Mouse (Mus musculus): ENCODE measurements at regions not wholly inside any gene's neighbourhood (a gene's known extent, or its start where the extent isn't known, plus 50 kb on each side); places are given as distances from the start of the nearest gene placed in this dataset.

DNA sequence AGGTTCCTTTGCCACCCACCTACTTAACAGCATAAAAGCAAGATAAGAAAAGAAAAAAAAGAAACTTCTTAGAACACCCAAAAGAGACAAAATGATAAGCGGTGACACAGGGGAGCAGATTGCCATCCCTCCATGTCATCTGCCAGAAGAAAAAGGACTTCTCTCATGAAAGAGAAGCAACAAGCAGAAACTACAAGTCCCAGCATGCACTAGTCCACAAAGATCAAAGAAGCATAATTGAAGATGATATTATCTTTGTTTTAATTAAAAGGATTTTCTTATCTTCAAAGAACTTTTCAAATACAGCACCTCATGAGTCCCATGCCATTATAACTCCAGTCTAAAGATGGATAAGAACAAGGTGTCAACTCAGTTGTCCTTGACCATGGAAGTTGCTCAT, 231.0 kb upstream of the 4930412O13Rik start:
- ATAC-seq (ENCODE audit: insufficient number of reproducible peaks, low FRiP score, low TSS enrichment): no peak

DNA sequence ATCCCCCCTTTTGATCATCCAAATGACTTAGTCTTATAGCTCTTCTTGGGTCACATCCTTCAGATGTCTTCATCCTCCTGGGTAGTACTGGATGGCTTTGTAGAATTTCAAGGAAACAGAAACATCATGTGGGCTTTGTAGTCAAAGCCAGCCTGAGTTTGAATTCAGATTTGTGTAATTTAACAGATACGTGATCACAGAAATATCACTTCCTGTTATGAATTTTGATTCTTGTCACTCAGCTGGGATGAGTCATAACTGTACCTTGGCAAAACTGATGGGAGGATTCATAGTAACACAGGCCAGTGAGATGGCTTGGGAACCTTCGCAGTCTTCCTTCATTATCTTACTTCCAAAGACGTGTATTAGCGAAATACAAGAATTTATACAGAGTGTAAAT, 222.2 kb upstream of the 4930412O13Rik start:
- ATAC-seq (ENCODE audit: insufficient number of reproducible peaks, low FRiP score, low TSS enrichment): no peak

DNA sequence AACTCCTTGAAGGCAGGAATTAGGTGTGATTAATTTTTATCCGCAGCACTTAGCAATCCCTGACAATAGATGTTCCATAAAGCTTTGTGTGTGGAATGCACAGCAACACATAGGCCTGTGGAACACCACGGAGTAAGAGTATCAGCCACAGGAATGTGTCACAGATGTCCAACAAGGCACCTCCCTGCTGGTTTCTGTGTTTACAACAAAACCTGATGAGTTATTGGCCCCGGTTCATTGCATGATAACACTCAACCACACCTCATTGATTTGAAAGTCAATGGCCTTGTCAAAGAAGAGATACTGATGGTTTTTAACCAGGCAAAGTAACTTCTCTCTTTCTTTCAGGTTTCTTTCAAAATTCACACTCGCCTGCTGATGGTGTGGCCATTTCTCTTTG, 211.4 kb upstream of the 4930412O13Rik start:
- ATAC-seq (ENCODE audit: insufficient number of reproducible peaks, low FRiP score, low TSS enrichment): no peak

DNA sequence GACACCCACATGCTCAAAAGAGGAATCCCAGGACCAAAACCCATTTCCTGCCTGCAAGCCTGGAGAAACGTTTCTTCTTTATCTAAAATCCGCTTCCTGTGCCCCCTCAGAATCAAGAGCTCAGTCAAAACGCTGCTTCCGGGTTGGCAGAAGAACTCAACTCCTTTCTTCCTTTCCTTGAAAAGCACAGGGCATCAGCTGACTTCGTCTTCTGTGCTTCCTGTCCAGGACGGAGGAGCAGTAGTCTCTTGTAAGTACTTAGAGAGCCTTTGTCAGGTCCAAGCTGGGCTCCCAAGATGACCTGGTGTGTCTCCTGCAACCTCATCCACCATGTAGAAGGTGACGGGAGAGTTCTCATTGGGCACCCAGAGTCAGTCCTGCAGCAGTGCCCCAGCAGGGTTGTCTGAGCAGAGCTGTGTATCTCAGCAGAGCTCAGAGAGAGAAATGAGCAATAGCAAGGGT, 199.3 kb upstream of the 4930412O13Rik start:
- ATAC-seq (ENCODE audit: insufficient number of reproducible peaks, low FRiP score, low TSS enrichment): no peak

DNA sequence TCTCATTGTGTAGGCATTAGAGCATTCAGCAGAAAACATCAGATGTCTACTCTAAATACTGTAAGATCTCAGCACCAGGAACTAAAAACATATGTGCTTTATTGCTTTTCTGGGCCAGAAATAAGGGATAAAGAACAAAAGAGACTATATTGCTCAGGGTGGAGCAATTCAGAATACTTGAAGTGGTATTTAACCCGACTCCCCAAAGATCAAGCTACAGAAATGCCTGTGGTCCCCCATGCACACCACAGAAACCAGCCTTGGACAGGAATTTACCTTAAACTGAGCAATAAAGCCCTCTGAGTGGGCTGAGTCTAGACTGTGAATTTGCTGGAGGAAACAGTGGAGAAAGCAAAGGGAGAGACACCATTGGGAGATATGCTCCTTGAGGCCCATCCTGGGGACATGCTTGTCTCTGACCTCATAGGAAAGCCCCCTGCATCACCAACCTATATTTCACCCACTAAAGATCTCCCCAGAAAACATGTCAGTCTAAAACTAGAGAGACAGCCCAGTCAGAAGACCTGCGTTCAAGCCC, 197.3 kb upstream of the 4930412O13Rik start:
- no peak for ATAC-seq (ENCODE audit: insufficient number of reproducible peaks, low FRiP score, low TSS enrichment)

DNA sequence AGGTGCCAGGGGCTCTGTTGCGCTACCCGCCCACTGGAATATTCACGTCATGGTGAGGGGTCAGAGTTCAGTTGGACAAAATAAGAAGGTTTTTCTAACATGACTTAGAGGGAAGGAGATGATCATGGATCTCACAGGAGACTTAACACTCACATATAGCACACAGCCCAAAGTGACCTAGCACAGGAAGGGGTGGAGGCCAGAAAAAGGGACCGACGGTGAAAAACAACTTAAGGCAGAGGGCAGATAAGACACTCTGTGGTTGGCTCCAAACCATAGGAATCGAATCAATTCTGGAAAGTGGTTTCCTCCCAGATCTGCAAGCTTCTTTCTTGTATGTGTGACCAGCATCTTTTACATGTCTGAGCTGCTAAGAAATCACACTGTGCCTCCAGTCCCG, 192.9 kb upstream of the 4930412O13Rik start:
- ATAC-seq (ENCODE audit: insufficient number of reproducible peaks, low FRiP score, low TSS enrichment): no peak

DNA sequence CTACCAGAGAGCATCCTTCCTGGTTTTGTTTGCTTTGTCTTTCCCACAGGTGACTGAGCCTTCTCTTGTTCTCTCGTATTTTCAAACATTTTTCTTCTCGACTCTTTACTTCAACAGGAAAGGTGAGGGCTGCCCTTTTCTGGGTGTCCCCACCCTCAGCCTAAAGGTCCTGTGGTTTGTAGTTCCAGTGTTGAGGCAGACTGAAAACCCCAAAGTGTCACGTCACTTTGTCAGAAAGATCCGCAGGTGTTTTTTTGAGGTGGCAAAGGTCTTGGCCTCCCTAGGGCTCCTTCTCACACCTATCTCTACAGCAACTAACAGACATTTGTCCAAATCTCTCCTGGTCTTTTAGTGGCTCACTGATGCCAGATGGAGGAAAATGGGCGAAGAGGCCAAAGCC, 191.5 kb upstream of the 4930412O13Rik start:
- ATAC-seq (ENCODE audit: insufficient number of reproducible peaks, low FRiP score, low TSS enrichment): no peak

DNA sequence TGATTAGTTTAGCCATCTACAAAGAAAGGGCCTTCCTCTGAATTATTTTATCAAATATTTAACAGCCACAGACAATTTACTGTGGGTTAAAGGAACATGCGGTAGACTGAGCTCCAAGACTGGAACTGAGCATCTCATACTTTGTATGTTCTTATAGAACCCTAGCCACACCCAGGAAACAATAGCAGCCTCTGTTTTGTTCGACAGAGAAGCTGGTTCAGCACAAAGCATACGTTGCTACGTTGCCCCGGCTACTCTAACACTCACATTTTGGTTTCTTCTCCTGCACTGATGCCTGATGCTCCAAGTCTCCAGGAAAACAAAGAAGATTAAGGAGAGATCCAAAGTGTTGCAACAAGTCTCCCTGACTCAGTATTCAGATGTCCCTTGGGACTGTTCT, 189.5 kb upstream of the 4930412O13Rik start:
- ATAC-seq (ENCODE audit: insufficient number of reproducible peaks, low FRiP score, low TSS enrichment): no peak

DNA sequence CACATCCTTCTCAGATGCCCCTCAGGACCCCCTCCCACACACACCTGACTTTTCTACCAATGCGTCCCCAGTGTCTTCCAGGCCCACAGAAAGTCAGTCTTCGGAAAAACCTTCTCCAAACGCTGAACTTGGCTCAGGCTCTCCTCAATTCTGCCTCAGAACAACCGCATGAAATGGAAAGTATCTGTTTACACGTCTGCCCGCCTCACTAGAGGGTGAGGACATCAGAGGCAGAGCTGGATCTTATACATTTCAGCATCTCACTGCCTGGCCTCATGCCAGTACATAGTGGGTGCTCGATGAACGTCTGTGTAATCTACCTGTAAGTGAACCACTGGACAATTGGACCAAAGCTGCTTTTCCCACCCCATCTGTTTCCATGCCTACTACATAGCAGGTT, 189.1 kb upstream of the 4930412O13Rik start:
- no peak for ATAC-seq (ENCODE audit: insufficient number of reproducible peaks, low FRiP score, low TSS enrichment)

DNA sequence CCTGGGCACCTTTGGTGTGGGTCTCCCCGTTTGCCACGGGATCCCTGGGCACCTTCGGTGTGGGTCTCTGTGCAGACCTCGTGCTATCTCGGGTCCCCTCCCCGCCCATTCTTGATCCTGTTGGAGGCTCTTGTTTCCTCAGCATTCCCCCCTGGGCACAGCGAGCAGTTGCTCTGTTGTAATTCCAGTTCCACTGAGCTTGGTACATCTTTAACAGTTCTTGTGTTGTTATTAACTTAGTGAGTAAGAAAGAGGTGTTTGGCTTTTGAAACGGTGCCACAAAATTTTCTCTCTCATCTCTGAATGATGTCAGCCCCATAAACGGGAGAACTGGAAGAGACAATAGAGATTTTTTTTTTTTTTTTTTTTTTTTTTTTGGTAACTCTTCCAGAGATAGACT, 187.7 kb upstream of the 4930412O13Rik start:
- ATAC-seq (ENCODE audit: insufficient number of reproducible peaks, low FRiP score, low TSS enrichment): no peak

DNA sequence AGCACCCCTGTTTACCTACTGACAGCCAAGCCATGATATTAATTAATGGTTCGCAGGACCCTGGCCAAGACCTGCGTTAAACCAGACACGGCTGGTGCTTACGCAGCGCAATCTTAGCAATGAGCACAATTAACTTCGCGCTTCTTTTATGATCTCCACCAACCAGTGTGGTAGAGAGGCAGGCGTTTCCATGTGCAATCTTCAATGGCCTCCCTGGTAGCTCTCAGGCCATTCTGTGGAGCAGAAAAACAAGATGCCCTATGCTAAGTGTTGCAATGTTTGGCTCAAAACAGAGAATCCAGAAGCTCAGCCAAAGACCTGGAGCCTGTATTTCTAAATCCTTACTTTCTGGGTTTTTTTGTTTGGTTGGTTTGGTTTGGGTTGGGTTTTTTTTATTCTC, 186.9 kb upstream of the 4930412O13Rik start:
- ATAC-seq (ENCODE audit: insufficient number of reproducible peaks, low FRiP score, low TSS enrichment): no peak

DNA sequence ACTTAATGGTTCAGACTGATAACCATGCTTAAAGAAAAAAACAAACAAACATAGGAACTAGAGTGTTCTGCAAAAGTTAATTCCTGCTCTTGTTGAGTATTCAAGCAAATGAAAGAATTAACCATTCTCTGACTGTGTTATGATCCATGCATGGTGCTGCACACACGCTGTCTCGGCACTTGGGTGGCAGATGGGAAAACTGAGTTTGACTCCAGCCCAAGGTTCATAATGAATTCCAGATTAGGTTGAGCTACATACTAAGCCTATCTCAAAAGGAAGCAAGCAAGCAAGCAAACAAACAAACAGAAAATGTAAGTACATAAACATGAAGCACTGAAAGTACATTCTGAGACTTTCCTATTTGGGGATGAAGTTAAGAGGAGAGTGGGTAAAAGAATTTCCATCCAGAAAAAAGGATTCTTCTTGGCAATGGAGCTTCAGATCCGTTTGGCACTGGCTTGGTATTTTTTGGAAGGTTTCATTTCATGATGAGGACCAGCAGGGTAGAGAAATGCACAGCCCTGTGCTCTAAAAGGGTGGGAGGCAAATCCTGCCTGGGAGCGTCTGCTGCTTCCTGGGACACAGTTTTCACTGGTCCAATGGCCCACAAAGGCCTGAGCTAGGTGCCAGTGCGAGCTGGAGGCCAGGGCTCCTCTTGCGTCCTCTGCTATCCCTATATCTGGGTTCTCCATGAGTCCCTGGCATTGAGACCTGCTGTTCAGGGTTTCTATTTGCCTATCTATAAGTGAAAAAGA, 183.3 kb upstream of the 4930412O13Rik start:
- peak; percentile 76 for ATAC-seq (ENCODE audit: insufficient number of reproducible peaks, low FRiP score, low TSS enrichment)

DNA sequence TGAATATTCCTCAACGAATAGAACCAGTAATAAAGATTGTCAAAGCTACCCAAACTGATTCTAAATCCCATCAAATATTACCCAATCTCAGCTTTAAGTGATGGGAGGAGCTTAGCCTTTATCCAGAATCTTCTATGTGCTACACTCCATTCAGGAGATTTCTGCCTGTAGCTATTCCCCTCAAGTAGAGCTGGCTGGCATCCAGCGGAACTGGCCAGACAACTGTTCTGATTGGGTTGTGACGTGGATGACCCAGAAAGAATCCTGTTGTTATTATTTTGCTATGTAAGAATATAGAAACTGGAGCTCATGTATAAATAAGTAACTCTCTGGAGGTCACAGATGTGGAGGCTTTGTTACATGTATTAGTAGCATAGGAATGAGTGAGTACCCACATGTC, 176.8 kb upstream of the 4930412O13Rik start:
- ATAC-seq (ENCODE audit: insufficient number of reproducible peaks, low FRiP score, low TSS enrichment): no peak

DNA sequence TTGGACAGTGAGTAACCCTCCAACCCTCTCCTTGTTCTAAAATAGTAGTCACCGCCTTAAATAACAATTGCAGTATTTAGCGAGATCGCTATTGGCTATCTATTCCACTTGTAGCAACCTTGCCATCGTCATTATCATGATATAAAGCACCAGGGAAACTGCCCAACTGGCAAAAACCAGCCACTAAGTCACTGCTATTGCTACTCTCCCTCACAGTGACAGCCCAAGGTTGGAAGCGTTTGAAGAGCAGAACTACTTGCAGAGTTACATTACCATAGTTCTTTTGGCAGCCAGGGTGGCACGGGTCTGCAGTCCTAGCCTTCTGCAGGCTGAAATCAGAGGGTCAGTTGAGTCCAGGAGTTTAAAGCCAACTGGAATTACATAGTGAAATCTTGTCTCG, 171.6 kb upstream of the 4930412O13Rik start:
- ATAC-seq (ENCODE audit: insufficient number of reproducible peaks, low FRiP score, low TSS enrichment): no peak

DNA sequence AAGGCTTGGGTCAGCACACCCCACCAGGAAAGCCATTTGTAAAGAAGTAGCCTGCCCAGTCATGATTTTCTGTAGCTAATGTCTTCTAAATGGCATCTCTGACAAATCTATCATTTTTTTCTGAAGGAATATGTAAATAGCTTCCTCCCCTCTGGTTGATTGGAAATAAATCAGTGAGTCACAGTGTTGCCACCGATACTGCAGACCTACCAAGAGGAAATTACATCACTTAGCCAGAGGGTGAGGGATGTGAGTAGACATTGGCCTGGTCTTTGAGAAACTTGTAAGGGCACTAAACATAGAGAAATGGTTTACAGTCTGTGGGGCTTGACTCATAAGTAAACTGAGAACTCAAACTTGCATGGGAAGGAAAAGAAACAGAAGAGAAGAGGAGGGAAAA, 163.1 kb upstream of the 4930412O13Rik start:
- ATAC-seq (ENCODE audit: insufficient number of reproducible peaks, low FRiP score, low TSS enrichment): no peak

DNA sequence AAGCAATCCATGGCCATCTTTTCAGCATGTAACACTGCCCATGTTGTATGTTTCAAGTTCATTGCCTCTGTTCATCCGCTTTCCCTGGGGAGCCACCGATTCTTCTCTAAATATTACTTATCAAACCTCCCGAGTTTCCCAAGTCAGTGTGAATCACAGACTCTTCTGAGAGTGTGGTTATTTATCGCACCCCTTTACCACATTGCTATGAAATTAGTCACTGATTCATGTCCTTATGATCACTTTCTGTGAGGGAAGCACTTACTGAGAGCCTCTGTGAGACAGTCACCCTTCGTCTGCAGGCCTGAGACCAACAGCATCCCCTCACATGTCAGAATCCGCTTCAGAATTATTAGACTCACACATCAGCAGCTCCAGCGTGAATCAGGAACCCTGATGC, 147.8 kb upstream of the 4930412O13Rik start:
- no peak for ATAC-seq (ENCODE audit: insufficient number of reproducible peaks, low FRiP score, low TSS enrichment)

DNA sequence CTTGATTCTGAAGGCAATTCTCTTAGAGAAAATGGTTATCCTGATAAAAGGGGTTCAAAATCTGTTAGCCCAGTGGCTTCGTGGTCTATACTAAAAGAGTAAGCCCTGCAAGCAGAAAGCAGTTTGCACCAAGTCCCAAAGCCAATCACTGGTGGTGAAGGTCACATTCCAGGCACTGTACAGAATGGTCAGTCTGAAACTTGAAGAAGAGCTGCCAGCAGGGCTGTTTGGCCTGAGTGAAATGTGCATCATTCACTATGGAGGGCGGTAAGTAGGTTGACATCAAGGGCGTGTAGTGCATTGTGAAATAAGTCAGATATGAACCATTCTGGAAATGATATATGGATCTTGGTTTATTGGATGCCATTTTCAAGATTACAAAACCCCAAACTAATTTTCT, 136.9 kb upstream of the 4930412O13Rik start:
- ATAC-seq (ENCODE audit: insufficient number of reproducible peaks, low FRiP score, low TSS enrichment): no peak

DNA sequence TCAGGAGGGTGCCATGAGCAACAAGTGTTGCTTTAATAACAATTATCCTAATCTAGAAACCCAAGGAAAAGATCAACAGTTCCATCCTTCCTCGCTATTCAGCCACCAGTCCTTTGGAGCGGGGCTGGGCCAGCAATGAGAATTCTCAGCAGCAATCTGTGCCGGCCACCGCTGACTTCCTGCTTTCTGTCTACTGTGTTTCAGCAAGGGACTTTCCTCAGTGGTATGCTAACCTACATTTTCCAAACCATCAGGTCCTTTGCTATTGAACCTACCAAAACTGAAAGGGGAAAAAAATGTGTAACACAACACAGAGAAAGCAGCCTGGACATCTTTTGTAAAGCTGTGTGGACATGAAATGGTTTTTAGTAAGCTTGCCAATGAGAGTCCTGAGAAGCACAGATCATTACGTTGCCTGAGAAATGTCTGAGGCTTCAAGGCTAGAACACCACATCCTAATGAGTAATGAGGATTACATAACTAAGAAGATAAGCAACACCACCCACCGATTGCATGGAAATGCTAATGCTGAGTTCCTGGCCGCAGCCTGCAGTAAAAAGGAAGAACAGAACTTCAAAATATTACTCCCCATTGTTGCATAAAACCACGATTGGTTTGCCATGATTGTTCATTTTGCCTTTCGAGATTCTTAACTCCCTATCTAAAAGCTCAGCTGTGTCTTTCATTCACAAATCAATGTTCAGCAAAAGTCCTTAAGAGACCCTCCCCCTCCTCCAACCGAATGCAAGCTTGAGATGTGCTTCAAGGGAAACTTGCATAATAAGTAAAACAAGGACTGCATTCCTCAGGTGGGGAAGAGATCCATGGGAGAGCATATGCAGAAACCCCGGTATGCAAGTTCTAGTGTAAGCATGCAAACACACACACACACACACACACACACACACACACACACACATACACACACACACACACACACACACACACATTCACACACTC, 130.9 kb upstream of the 4930412O13Rik start:
- ATAC-seq (ENCODE audit: insufficient number of reproducible peaks, low FRiP score, low TSS enrichment): no peak

DNA sequence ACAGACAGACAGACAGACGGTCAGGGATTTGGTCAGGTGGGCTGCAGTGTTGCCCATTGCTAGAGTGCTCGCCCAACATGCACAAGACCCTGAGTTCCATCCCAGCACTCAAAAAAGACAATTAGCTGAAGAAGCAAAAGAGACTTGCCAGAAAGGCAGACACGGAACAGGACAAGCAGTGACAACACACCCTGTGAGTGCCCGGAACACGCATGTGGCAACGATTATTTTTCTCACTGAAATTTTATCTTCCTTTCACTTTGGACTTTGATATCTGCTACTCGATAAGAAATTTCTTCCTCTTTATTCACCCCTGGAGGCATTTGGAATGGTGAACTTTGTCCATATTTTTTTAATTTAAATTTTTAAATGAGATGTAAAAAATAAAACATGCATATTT, 127.4 kb upstream of the 4930412O13Rik start:
- ATAC-seq (ENCODE audit: insufficient number of reproducible peaks, low FRiP score, low TSS enrichment): no peak

DNA sequence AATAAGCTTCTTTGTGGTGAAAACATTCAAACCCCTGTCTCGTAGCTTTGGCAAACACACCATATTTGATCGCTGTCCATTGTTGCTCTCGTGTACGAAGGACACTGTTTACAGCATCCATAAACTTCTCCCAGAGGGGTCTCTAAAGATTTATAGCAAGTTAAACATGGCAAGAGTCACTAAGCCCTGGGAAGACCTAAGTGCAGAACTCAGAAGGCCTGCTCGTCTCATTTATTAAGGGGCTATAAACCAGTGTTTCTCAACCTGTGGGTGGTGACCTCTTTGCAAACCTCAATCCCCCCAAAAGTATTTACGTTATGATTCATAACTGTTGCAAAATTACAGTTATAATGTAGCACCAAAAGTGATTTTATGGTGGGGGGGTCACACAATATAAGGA, 126.9 kb upstream of the 4930412O13Rik start:
- no peak for ATAC-seq (ENCODE audit: insufficient number of reproducible peaks, low FRiP score, low TSS enrichment)

DNA sequence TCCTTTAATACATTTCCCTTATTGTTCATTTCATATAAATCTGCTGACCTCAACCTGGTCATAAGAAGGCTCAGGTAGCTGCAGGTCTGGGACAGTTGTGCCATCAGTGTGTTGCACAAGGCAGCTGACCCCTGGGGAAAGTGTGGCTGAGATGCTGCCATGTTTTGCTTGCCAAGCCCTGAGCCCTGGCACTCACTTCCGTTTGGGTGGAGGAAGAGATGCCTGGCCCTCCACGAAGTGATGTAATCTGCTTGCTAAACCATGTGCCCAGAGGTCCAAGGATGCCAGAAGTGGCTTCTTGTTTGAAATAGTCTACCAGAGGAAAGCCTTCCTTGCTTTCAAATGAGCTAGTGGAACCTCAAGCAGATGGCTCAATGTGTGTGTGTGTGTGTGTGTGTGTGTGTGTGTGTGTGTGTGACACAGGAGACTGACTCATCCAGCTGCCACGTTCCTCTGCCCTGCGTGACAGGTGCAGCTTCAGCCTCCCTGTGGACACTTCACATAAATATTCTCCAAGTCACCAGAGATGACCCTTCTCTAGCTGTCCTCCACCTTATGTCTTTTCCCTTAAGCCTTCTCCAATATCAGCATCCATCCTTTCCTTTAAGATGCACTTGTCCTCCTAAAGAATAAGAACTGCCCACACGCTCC, 123.2 kb upstream of the 4930412O13Rik start:
- ATAC-seq (ENCODE audit: insufficient number of reproducible peaks, low FRiP score, low TSS enrichment): no peak

Measured in cerebellum, adult (tissue).